Mouse (Mus musculus) forelimb bud, embryonic 11.5 days (tissue): ENCODE measurements around the gene Psmc2.

Experiments used
- DNase-seq: peaks from one replicate; pipeline ENCODE4 v3.0.0-alpha.2; 2012; ENCODE audit warnings: low read depth, low spot score

The Psmc2 gene

GRCm38 (mm10) chr5:21803691-21804188, 18.7 kb downstream of the Psmc2 start:
- no peak for DNase-seq

DNA sequence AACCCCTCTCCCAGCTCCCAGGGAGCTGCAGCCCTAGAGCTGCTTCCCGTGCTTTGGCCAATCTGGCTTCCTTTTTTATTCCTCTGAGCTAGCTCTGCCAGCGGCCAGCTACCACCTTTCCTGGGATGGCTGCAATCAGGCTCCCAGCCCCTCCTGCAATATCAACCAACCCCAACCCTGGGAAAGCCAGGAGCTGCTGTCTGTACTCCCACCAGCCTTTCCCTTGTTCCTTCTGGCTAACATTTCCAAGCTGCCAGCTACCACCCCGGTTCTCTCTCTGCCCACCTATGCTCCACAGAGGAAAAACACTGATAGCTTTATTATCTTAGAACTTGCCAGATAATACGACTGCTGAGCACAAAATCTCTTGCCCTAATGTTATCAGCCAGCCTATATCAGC, 19.8 kb downstream of the Psmc2 start:
- DNase-seq, result no peak

DNA sequence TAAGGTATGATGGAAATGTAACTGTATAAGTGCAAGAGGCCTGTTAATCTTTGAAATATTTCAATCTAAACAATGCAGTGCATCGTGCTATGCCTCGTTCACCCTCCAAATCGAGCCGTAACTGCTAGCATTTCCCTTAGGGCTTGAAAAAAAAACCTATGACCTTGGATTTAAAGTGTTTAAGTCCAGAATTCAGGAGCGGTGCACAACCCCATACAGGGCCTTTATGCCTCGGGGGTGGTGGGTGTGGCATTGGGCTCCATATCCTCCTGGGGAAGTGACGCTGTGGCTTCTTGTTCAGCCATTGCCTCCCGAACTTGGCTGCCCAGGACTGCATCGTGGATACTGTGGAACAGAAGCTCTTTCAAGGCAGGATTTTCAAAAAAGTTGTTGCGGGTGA, 25.8 kb downstream of the Psmc2 start:
- no peak for DNase-seq

- peak; percentile 52 for DNase-seq
Measured at GRCm38 (mm10) chr5:21813994-21814393, 28.9 kb downstream of the Psmc2 start.

DNA sequence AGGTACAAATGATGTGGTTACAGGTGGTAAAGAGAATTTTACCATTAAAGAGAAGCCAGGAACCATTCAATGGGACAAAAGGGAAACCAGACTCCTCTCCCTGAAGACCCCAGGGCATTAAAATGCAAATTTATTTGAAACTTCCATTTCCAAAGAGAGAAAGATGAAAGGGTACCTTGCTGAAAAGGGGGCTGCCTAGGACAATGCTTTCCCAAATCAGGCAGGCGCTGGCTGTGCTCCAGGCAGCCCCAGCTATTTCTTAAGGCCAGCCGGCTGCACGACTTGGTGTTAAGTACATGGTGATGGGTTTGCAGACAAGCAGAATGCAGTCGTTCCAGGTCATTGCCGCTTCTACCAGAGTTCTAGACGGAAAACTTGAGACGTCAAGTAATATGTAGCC, 41.3 kb downstream of the Psmc2 start:
- no peak for DNase-seq

- no peak for DNase-seq
Measured at GRCm38 (mm10) chr5:21827643-21828042, 42.6 kb downstream of the Psmc2 start.

DNA sequence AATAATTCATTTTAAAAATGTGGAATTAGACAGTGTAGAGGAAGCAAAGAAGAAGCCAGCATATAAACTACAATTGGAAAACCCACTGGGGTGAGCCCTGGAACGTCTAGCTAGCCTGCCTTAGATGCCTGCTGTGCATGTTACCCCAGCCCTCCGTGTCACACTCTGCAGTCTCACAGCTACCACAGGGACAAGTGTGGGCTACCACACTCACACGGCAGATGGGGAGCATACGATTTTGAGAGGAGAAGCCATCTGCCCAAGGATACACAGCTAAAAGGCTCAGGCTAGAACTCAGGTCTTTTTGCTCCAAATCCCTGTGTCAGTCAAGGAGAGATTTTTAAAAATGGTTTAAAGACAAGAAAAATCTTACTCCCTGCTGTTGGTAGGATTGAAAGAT, 43.8 kb downstream of the Psmc2 start:
- DNase-seq, result no peak

- no peak for DNase-seq
Measured at GRCm38 (mm10) chr5:21831761-21832160, 46.7 kb downstream of the Psmc2 start.

GRCm38 (mm10) chr5:21844676-21845075, 59.6 kb downstream of the Psmc2 start:
- DNase-seq, result no peak

- DNase-seq, result no peak
Measured at GRCm38 (mm10) chr5:21846616-21847290, 61.7 kb downstream of the Psmc2 start.

DNA sequence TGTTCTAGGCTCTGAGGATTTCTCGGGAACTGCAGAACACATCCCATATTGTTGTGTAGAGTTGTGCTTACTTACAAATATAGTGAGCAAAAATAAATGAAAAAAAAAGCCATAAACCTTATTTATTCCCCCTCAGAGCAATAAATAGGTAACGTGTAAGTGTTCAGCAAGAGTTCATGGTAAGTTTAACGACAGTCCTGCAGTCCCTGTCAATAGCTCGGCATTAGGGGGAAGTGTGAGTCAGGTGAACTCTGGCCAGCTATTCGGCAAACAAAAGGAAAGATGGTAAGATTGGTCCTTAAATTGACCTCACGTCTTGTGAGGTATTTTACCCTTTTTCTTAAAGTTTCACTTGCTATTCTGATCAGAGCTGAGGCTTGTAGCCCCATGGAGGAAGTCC, 62.4 kb downstream of the Psmc2 start:
- DNase-seq, result no peak

GRCm38 (mm10) chr5:21851679-21852340, 66.7 kb downstream of the Psmc2 start:
- DNase-seq, result no peak
